Mouse (Mus musculus) liver, embryonic 11.5 days (tissue): ENCODE results near the gene Cxcr5. TPM values are rescaled to one million over a fixed set of nuclear protein-coding genes. Genes with fewer than 3 reads are reported as not detected.

Experiments
- ATAC-seq: fragments of 200-750 bp; cut with Nextera tagmentation; replicated peaks from 2 replicates; pipeline ENCODE4 v1.8.0; 2017; ENCODE audit warnings: moderate number of reproducible peaks, mild to moderate bottlenecking, moderate TSS enrichment, moderate library complexity; ENCODE audit not compliant: low FRiP score
- DNase-seq: peaks from one replicate; pipeline ENCODE4 v3.0.0-alpha.2; 2017; ENCODE audit warnings: low spot score
- H3K27ac ChIP-seq: fragments of 300-500 bp; sonication (generic); 2 replicates; pipeline ENCODE4 v1.5.1; 2014; ENCODE audit warnings: mild to moderate bottlenecking, low read depth, low read length, control low read depth
- H3K27me3 ChIP-seq: fragments of 300-500 bp; sonication (generic); replicated peaks from 2 replicates; pipeline ENCODE4 v1.6.1; 2014; ENCODE audit warnings: low read length, mixed read lengths; ENCODE audit not compliant: control insufficient read depth, insufficient read depth
- H3K36me3 ChIP-seq: fragments of 300-500 bp; sonication (generic); 2 replicates; pipeline ENCODE4 v1.6.1; 2014; ENCODE audit warnings: mild to moderate bottlenecking, low read length, moderate library complexity, mixed read lengths; ENCODE audit not compliant: control insufficient read depth, insufficient read depth
- H3K4me1 ChIP-seq: fragments of 300-500 bp; sonication (generic); replicated peaks from 2 replicates; pipeline ENCODE4 v1.6.1; 2014; ENCODE audit warnings: low read length, mixed read lengths; ENCODE audit not compliant: control insufficient read depth, insufficient read depth
- H3K4me2 ChIP-seq: fragments of 300-500 bp; sonication (generic); 2 replicates; pipeline ENCODE4 v1.6.1; 2014; ENCODE audit warnings: mild to moderate bottlenecking, control low read depth, moderate library complexity
- H3K4me3 ChIP-seq: fragments of 300-500 bp; sonication (generic); 2 replicates; pipeline ENCODE4 v1.5.1; 2014; ENCODE audit warnings: low read depth, low read length, control low read depth
- H3K9ac ChIP-seq: fragments of 300-500 bp; sonication (generic); 2 replicates; pipeline ENCODE4 v1.6.1; 2014; ENCODE audit warnings: low read depth, low read length, control low read depth
- H3K9me3 ChIP-seq: fragments of 300-500 bp; sonication (generic); 2 replicates; pipeline ENCODE4 v1.6.1; 2016; ENCODE audit warnings: low read length, inconsistent platforms, mixed read lengths; ENCODE audit not compliant: control insufficient read depth
- WGBS: fragments of 180-500 bp; shearing (Covaris S2); extraction: QIAGEN DNeasy Blood & Tissue Kit; methylation state at CpG from one replicate; pipeline ENCODE4 v1.1.7; 2014; 5-methylcytosine and 5-hydroxymethylcytosine counted together
- polyA plus RNA-seq: library from polyadenylated mRNA; unstranded; fragments of >200 nt; fragmentation: Nextera tagmentation; extraction: Ambion mirVana; gene quantifications from 2 replicates; pipeline ENCODE4 v1.2.1, GENCODE M21; 2014

Cxcr5 gene
- polyA plus RNA-seq, 1 experiment from 2014 or later = not detected

- ATAC-seq = no peak
- WGBS = 57% methylated on average over 12 of the region's 12 CpGs
- H3K27ac ChIP-seq = no peak overlapping the region
These were observed 1.3 kb upstream of the Cxcr5 start for GRCm38 (mm10) chr9:44562936-44563335.

DNA sequence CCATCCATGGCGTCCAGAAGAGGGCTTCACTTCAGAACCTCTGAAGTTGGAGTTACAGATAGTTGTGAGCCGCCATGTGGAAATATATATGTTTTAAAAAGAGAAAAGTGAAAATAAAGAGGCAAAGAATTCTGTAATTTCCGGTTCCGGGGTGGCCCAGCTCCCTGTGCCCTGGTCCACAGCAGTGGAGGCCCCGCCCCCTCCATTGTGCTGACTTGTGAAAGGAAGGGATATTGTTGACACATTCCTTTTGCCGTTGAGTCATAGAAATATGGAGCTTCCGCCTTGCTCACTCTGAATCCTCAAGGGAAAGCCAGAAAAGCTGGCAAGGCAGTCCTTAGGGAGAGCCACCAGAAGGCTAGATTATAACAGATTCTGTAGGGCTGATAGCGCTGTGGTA is 9.5 kb downstream of the Cxcr5 start:
- Histone ChIP-seq H3K27me3 (no peaks in the 10 kb centered on the region), H3K9ac (no peak overlapping the region), H3K9me3 (no peaks in the 10 kb centered on the region), H3K27ac (no peak overlapping the region), H3K4me2 (no peak overlapping the region), H3K4me1 (no peaks in the 10 kb centered on the region), H3K36me3 (no peaks in the 10 kb centered on the region), H3K4me3 (no peak overlapping the region)
- ATAC-seq = no peak
- DNase-seq = no peak
- 75% methylated on average over 8 of the region's 8 CpGs for WGBS

More at GRCm38 (mm10) chr9:44562936-44563335, 1.3 kb upstream of the Cxcr5 start:
- no peak for DNase-seq
- Histone ChIP-seq H3K9ac (no peak overlapping the region), H3K36me3 (no peaks in the 10 kb centered on the region), H3K9me3 (no peaks in the 10 kb centered on the region), H3K4me2 (no peak overlapping the region), H3K4me1 (peaks cover 22% of the 10 kb centered on the region), H3K27me3 (no peaks in the 10 kb centered on the region), H3K4me3 (no peak overlapping the region)

DNA sequence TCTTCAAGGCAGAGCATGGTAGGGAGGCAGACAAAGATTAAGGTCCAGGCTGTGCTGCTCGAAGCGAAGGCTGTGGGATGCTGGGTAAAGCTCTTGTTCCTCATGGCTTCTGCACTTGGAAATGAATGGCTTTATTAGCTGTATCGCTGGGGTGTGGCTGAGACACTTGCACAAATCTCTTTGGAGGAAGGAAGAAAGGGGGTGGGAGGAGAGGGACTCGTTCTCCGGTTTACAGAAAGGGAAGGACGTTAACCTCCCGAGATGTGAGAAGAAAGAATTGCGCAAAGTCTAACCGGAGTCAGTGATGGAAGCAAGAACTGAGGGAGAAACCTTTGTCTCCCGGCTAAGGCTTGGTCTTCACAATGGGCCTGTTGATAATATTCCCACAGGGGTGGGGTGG is 10.5 kb downstream of the Cxcr5 start:
- Histone ChIP-seq H3K4me2 (no peak overlapping the region), H3K4me3 (no peak overlapping the region), H3K27ac (no peak overlapping the region), H3K27me3 (no peaks in the 10 kb centered on the region), H3K9ac (no peak overlapping the region), H3K4me1 (no peaks in the 10 kb centered on the region), H3K9me3 (no peaks in the 10 kb centered on the region), H3K36me3 (no peaks in the 10 kb centered on the region)
- DNase-seq (no peak), ATAC-seq (no peak)
- 61% methylated on average over 10 of the region's 10 CpGs for WGBS

DNA sequence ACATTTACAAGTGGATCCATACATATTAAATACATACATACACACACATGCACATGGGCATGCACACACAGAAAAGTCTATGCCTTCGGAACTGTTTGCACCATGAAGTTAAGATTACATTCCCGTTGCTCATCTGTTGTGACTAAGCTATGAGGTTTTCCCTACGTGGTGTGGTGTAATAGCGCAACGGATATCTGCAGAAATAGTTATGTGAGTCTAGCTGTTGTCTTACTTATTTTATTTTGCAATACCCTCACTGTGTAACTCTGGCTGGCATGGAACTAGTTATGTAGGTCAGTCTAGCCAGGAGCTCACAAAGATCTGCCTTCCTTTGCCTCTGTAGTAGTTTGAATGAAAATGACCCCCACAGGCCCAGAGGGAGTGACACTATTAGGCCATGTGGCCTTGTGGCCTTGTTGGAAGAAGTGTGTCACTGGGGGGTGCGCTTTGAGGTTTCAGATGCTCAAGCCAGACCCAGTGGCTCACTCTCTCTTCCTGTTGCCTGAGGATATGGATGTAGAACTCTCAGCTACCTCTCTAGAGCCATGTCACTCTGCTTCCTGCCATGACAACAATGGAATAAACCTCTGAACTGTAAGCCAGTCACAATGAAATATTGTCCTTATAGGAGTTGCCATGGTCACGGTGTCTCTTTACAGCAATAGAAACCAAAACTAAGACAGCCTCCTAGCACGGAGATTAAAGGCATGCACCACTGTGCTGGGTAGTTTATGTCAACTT is 13.1 kb downstream of the Cxcr5 start:
- Histone ChIP-seq H3K27ac (no peak overlapping the region), H3K4me3 (no peak overlapping the region), H3K4me1 (no peaks in the 10 kb centered on the region), H3K36me3 (no peaks in the 10 kb centered on the region), H3K9ac (no peak overlapping the region), H3K4me2 (no peak overlapping the region), H3K27me3 (no peaks in the 10 kb centered on the region), H3K9me3 (no peaks in the 10 kb centered on the region)
- ATAC-seq (no peak), DNase-seq (no peak)
- WGBS = 88% methylated on average over 8 of the region's 8 CpGs

DNA sequence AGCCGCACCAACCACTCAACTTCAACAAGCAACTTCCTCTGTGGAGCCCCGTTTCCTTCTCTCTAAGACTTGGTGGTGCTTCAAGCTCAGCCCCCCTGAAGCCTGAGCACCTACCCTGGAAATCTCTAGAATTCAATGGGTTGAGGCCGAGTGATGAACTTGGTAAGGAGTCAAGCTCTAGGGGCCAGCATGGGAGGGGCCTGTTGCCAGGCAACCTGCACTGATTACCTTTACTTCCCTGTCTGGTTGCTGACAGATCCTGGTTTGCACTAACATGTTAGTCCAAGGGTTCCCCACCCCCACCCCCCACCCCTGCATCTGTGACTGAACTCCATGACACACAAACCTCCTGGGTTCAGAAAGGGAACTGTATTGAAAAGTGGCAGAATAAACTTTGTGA is 16.7 kb downstream of the Cxcr5 start:
- ATAC-seq (no peak), DNase-seq (no peak)
- H3K4me3 ChIP-seq = no peak overlapping the region
- no peak overlapping the region for H3K9ac ChIP-seq
- WGBS = 56% methylated on average over 3 of the region's 3 CpGs
- H3K36me3 ChIP-seq = no peaks in the 10 kb centered on the region
- no peak overlapping the region for H3K4me2 ChIP-seq
- H3K27ac ChIP-seq = no peak overlapping the region
- H3K4me1 ChIP-seq = no peaks in the 10 kb centered on the region
- no peaks in the 10 kb centered on the region for H3K9me3 ChIP-seq
- no peaks in the 10 kb centered on the region for H3K27me3 ChIP-seq

GRCm38 (mm10) chr9:44542364-44542763 is 19.3 kb downstream of the Cxcr5 start:
- H3K27me3 ChIP-seq = no peaks in the 10 kb centered on the region
- H3K4me3 ChIP-seq = no peak overlapping the region
- H3K36me3 ChIP-seq = no peaks in the 10 kb centered on the region
- no peaks in the 10 kb centered on the region for H3K9me3 ChIP-seq
- peaks cover 7% of the 10 kb centered on the region for H3K4me1 ChIP-seq
- no peak overlapping the region for H3K9ac ChIP-seq
- WGBS = 49% methylated on average over 4 of the region's 4 CpGs
- H3K4me2 ChIP-seq = no peak overlapping the region
- no peak overlapping the region for H3K27ac ChIP-seq
- ATAC-seq (no peak), DNase-seq (no peak)

- Histone ChIP-seq H3K4me1 (peaks cover 7% of the 10 kb centered on the region), H3K4me3 (no peak overlapping the region), H3K36me3 (no peaks in the 10 kb centered on the region), H3K27me3 (no peaks in the 10 kb centered on the region), H3K4me2 (no peak overlapping the region), H3K27ac (no peak overlapping the region), H3K9ac (no peak overlapping the region), H3K9me3 (no peaks in the 10 kb centered on the region)
- 63% methylated on average over 3 of the region's 3 CpGs for WGBS
- DNase-seq (no peak), ATAC-seq (no peak)
These were observed 21.0 kb downstream of the Cxcr5 start for GRCm38 (mm10) chr9:44540676-44541075.

DNA sequence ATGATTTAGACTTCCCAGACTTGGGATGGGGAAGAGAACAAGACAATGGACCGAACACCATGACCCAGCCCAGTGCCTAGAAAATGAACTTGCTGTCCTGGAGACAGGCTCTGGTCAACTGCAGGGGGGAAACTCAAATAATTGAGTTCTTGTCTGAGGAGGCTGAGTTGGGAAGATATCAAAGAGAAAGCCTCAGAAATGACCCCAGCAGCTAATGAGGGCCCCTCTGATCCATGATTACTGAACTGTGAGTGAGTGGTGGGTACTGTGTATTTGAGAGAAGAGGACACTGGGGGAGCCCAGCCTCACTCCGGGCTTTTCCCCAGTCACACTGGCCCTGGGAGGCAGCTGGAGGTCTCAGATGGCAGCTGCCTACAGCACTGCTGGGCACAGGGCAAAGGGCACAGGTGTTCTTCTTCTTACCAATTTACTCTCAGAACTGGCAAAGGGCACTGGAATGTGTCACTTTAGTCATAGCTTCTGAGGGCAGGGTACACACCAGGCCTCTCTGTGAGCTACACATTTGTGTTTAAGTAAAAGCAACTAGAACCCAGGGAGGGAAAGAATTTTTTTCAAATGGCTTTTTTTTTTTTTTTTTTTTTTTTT is 21.8 kb downstream of the Cxcr5 start:
- no peak for ATAC-seq
- no peaks in the 10 kb centered on the region for H3K9me3 ChIP-seq
- no peak for DNase-seq
- H3K9ac ChIP-seq = no peak overlapping the region
- H3K4me1 ChIP-seq = peaks cover 7% of the 10 kb centered on the region
- no peak overlapping the region for H3K4me2 ChIP-seq
- H3K4me3 ChIP-seq = no peak overlapping the region
- 75% methylated on average over 2 of the region's 2 CpGs for WGBS
- H3K27me3 ChIP-seq = no peaks in the 10 kb centered on the region
- no peaks in the 10 kb centered on the region for H3K36me3 ChIP-seq
- H3K27ac ChIP-seq = no peak overlapping the region
